Mouse (Mus musculus): Measurements from ENCODE around the gene Hdgf.
"Not testable (repeated sequence)": the region's sequence is repeated elsewhere in the genome, so short reads cannot be mapped to it uniquely, and the experiment has no call there.

Gene Hdgf

DNA sequence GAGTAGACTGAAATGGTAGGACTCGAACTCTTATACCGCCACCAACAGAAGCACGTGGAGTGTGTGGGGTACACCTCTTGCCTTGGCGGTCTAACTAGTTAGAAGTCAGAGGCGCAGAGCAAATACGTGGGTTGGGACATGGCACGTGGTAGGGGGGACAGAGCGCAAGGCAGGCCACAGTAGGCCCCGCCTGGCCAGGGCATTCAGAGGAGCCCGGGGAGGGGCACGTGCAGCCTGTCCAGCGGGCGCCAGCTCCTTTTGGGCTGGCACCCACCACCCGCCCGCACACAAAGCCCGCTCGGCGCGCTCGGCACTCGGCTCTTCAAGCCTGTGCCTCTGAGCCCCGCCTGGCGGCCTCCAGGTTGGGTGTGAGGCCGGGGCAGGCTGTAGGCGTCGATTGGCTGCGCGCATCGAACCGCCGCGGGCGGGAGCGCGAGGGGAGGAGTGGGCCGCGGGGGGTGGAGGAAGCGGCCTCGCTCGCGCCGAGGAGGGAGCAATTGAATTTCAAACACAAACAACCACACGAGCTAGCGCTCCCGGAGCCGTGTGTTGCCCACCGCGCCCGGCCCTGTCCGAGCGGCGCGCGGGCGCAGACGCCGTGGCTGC is at the start of gene Hdgf:
TSS of gene Hdgf (plus strand) at position 442 of the 606 bp plus-strand sequence.
- DNase-seq (ENCODE audit: low spot score in 2 of 2) = peak; percentile 88 to 89

DNA sequence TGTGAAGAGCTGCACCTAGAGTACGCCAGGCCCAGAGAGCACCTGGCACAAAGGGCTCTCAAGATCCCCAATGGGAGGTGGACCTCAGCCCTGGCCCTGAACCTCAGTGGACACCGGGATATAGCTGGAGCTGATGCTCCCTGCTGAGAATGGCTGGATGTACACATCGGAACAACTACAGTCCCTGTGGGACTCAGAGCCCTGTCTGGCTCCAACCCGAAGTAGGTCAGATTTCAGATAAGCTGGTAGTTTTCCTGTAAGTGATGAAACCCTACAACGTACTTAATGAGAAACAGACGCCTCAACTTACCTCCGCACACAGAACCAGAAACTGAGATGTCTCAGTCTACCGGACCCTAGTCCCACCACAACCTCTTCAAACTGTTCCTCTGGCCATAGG is 48.5 kb upstream of the Hdgf start:
- no peak for DNase-seq (ENCODE audit: low spot score in 2 of 2)

DNA sequence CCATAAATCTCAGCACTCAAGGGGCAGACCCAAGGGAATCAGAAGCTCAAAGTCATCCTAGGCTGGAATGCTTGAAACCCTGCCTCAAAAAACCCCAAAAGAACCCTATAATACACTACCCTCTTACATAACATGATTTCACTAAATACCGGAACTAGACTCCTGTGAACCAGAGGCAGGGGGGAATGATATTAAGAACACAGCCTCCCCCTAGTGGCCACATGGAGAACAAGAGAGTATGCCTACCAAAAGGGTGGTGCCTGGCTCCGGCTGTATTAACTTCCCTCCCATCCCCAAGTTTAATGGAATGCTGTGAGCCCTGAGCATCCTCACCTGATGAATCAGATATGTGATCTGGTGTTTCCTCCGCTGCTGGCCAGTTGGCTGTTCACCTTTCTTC is 46.3 kb upstream of the Hdgf start:
- DNase-seq (ENCODE audit: low spot score in 2 of 2) = peak; percentile 42 to 63

DNA sequence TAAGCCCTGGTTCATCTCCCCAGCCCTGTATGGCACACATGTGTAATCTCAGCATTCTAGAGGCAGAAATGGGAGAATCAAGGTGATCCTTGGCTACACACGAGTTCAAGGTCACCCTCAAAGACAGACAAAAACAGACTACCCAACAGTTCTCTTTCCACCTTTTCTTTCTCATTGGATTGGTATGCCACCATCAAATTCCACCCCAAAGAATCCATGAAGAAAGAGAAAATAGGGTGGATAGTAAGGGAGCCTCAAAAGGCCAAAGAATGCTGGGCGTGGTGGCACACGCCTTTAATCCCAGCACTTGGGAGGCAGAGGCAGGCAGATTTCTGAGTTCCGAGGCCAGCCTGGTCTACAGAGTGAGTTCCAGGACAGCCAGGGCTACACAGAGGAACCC is 42.0 kb upstream of the Hdgf start:
- not testable (repeated sequence) for DNase-seq (ENCODE audit: low spot score in 2 of 2)

DNA sequence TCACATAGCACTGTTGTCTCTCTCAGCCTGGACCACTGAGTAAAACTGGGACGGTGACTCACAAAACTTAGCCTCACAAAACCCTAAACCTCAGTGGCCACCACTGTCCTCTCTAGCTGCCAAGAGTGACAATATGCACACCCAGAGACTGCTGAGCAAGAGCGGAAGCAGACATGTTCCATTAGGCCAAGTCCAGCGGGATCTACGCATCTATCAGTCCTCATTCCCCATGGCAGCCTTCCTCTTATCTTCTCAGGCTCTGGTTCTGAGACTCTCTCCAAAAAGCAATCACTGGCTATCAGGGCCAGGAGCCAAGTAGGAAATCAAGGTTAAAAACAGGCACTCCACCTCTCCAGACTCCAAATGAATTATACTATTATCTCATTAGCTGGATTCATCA is 28.4 kb upstream of the Hdgf start:
- DNase-seq (ENCODE audit: low spot score in 2 of 2) = no peak

DNA sequence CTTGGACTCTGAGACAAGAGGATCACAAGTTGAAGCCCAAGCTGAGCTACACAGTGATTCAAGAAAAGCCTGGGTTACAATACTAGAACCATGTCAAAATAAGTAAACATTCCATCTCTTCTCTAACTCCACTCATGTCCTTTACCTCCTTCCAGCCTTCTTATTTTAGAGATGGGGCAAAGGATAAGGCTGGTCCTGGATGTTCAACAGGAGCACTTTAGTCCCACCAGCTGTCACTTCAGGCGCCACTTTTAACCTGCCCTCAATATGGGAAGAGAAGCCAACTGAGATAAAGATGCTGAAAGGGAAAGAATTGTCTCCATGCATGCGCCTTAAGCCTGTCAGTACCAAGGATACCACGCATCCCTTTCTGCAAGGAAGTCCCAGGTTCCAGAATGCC is 21.8 kb upstream of the Hdgf start:
- DNase-seq (ENCODE audit: low spot score in 2 of 2) = no peak

DNA sequence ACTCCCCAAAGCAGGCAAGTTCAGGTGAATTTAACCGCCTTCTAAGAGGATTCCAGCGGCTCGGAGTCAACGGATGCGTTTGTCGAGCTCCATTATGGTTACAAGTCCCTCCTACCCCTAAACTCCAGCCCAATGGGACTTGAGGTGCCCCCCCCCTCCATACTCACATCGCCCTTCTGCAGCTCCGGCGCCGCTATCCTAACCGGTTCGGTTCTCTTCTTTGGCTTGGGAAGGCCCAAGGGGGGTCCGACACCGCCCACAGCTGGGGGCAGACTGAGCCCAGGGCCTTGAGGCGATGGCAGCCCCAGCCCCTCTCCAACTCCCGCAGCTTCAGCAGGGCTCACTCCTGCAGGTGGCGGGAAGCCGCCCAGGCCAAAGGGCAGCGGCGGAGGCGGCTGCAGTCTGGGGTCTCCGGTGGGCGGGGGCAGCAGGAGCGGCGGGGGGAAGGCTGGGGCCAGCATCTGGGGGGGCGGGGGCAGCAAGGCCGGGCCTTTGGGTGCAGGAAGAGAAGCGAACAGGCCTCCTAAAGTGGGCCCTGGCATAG is 21.3 kb upstream of the Hdgf start:
- DNase-seq (ENCODE audit: low spot score in 2 of 2) = peak; percentile 30 to 37

DNA sequence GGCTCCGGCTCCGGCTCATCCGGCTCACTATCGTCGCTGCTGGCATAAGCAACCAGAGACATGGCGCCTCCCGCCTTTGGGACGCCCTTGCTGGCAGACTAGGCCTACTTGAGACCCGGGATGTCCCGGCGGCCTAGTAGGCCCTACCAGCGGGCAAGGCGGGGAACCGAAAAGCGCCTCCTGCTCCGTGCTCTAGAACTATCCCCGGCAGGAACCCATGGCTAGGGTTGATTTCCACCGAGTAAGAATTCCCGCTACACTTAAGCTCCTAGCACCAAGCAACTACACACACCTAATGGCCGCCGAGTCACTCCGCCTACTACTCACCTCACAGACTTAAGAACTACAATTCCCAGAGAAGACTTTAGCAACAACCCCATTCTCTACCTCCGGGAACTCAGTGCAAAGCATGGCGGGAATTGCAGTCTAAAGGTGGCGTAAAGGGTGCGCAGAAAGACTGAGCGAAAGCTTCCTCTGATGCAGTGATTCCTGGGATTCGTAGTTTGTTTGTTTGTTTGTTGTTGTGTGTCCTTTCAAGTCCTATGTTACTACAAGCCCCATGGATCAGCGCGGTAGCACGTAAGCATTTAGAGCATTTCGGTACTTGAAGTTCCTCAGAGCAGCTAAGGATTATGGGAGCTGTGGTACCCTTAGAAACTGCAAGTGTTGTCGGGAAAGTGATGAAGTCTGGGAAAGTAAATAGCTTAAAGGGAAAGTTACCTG is 20.7 kb upstream of the Hdgf start, which contains the start of gene Prcc:
TSS of gene Prcc (minus strand) at position 328 of the 723 bp plus-strand sequence.
- peak; percentile 85 to 97 for DNase-seq (ENCODE audit: low spot score in 2 of 2)

DNA sequence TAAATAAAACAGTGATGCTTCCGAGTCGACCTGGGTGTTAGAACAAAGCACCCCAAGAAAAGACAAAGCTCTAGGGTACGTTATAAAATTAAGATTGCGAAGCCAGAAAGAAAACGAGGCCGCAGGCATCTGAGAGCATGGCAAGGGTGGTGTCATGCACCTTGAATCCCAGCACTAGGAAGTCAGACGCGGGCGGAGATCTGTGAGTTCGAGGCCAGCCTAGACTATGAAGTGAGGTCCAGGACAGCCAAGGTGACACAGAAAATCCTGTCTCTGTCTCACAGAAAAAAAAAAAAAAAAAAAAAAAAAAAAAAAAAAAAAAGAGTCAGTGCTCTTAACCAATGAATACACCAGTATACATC is 20.1 kb upstream of the Hdgf start:
- DNase-seq (ENCODE audit: low spot score in 2 of 2) = peak; percentile 51 to 59

DNA sequence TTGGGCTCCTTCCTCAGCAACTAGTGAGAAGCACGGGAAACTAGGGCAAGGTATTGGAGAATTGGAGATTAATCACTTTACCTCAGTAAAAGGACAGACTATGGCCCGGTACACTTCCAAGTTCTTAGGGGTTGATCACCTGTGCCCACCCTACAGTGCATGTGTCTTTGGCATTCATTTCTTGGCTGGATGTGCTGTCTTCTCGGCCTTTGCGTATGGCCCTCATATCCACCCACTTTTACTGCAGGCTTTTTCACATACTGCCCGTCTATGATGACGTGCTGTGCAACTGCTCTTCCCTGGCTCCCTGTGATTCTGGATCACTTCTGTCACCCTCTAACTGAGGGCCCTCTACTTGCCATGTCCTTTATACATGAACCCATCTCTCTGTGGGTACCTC is 19.7 kb upstream of the Hdgf start:
- no peak for DNase-seq (ENCODE audit: low spot score in 2 of 2)

DNA sequence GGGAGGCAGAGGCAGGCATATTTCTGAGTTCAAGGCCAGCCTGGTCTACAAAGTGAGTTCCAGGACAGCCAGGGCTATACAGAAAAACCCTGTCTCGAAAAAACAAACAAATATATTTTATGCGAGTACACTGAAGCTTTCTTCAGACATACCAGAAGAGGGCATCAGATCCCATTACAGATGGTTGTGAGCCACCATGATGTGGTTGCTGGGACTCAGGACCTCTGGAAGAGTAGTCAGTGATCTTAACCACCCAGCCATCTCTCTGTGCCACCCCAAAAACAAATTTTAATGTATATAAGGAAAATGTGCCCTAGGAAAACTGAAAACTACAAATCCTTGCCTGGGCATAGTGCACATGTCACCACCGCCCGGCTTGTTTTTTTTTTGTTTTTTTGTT is 18.7 kb upstream of the Hdgf start:
- DNase-seq (ENCODE audit: low spot score in 2 of 2) = not testable (repeated sequence)

DNA sequence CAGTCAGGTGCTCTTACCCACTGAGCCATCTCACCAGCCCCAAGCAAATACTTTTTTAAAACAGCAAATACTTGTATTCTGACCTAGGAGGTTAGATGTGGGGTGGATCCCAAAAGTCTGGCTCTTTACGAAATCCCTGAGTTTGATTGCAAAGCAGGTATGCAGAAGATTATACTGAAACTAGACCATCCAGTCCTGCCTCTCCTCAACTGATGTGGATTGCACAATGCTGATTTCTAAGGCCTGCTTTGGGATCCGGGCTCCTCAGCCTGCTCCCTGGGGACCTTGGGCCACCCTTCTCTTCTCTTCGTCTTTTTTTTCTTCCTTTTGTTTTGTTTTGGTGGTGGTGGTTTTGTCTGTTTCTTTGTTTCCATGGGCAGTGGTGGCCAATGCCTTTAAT is 14.6 kb upstream of the Hdgf start:
- DNase-seq (ENCODE audit: low spot score in 2 of 2) = no peak

DNA sequence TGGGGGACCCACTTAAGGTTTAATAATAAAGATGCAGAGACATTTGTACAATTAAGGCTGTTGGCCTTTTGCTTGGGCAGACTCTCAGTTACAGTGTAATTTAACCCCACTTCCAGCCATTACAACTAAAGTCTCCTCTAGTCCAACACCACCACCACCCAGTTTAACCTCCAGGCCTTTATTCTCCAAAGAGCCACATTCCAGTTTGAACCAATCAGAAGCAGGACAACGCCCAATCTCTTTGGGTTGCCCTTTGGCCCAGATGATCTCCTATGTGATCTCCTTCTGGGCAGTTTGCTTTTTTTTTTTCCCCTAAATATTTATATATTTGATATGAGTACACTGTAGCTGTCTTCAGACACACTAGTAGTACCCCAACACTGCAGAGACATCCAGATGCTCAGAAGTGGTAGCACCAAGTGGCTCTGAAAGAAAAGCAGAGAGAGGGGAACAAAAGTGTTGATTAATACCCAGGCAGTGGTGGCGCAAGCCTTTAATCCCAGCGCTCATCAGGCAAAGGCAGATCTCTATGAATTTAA is 12.7 kb upstream of the Hdgf start:
- DNase-seq (ENCODE audit: low spot score in 2 of 2) = no peak

DNA sequence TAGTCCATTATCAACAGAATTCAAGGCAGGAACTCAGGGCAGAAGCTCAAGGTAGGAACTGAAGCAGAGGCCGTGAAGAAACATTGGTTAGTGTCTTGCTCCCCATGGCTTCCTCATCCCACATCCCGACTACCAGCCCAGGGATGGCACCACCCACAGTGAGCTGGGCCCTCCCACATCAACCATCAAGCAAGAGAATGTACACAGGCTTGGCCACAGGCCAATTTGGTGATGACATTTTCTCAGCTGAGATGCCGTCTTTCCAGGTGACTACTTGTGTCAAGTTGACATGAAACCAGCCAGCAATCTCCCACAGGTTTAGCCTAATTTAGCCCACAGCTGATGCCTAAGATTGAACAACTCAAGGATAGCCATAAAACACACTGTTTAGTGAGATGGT is 6.9 kb upstream of the Hdgf start:
- no peak for DNase-seq (ENCODE audit: low spot score in 2 of 2)

DNA sequence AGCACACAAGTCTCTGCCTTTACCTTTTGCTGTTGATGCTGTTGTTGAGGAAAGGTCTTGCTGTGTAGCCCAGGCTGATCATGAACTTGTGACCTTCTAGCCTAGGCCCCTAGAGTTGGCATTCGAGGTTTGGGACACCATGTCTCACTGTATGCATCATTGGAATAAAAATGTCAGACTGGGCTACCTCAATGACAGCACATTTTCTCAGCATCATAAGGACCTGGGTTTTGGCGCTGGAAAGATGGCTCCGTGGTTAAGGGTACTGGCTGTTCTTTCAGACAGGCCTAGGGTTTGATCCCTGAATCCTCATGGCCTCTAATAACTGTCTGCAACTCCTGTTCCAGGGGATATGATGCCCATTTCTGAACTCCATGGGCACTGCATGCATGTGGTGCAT is 6.3 kb upstream of the Hdgf start:
- DNase-seq (ENCODE audit: low spot score in 2 of 2) = no peak

DNA sequence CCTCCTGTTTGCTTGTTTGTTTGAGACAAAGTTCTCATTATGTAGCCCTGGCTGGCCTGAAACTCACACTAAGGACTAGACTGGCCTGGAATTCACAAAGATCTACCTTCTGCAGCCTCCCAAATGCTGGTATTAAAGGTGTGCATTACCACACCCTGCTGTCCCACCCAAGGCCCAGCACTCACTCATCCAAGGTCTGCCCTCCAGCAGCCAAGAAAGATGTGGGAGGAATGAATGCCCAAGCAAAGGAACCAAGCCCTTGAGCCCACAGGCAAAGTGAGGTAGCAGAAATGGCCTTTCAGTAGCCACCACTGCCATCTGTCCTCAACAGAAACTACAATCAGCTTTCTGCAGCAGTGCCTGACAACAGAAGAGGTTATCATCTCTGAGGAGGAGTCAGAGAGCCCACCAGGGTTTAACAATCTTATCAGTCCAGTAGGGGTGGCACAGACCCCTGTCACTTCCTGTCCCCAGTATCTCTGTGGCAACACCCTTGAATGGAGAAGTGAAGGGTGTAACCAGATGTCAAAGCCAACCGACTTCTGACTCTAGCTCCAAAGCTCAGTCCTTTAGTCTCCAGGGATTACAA is 5.0 kb upstream of the Hdgf start:
- DNase-seq (ENCODE audit: low spot score in 2 of 2) = no peak

DNA sequence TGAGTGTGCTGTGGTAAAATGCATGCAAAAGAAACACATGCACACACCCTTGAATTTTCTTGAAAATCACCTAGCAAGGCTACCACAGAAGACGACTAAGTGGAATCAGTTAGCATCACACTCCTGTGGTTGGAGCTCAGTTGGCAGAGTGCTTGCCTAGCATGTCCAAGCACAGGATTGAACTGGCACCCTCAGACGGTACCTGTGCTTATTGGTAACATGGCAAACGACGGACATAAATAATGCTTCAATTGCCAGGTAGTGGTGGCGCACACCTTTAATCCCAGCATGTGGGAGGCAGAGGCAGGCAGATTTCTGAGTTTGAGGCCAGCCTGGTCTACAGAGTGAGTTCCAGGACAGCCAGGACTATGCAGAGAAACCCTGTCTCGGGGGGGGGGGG is 4.2 kb upstream of the Hdgf start:
- not testable (repeated sequence) for DNase-seq (ENCODE audit: low spot score in 2 of 2)

DNA sequence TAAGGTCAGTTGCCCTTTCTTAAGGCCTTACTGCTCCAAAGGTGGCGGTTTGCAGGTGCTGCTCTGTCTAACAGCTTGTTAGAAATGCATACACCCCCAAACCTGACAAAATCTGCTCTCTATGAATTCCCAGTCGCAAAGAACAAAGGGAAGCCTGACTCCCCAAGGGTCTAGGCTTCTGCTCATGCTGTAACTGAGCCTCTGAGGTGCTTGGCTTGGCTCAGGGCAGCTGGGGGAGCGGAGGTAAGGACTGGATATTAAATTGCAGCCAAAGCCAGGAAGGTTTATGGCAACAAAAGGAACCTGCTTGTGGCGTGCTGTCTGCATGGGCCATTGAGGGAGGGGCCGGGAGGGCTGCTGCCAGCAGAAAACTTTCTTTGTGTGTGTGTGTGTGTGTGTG is 2.3 kb upstream of the Hdgf start:
- DNase-seq (ENCODE audit: low spot score in 2 of 2) = no peak

DNA sequence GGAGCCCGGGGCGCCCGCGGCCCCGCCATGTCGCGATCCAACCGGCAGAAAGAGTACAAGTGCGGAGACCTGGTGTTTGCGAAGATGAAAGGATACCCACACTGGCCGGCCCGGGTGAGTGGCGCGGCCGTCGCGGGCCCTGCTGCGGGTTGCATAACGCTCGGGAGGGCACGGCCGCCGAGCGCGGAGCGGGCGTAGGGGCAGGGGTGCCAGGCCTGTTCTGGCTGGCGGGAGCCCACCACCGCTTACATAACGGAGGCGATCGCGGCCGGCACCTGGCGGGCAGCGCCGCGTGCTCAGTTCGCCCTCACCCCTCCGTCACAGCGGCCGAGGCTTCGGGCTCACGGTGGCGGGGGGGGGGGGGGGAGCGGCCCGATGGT is 470 bp downstream of the Hdgf start:
- peak in 1 of 2 experiments; percentile 53 for DNase-seq (ENCODE audit: low spot score in 2 of 2)

DNA sequence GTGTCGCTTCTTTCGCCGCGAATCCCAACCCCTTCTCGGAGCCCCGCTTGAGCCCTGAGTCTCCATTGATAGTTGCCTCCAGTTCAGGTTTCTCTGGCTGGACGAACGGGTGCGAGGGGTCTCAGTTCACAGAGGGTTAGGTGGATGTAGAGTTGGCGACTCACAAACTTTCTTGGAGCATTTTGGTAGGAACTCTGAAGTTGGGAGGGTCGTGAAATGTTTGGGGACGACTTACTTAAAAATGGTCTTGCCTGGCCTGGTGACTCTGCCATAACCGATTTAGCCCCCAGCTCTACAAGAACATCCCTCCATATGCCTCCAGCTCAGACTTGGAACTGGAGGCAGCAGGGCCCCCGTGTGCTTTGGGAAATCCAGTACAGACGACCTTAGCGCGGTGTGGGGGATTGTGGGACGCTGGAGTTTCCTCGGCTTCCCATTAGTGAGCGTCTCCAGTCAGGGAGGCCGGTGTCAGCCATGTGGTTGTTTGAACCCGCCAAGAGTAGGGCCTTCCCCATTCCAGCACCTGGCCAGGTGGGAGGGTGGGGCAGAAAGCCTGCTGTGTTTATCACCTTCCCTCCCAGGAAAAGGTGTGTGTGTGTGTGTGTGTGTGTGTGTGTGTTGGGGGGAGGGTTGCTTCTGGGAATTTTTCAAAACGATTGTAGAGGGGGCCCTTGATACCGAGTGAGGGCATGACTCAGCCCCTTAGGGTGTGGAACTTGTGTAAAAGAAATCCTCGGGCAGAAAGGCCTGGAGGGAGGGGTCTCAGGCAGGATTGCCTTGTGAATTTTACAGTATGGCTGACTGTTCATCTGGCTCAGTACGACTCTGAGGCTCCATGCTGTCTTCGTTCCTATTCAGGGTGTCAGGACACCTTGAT is 1.1 kb downstream of the Hdgf start:
- DNase-seq (ENCODE audit: low spot score in 2 of 2) = no peak

DNA sequence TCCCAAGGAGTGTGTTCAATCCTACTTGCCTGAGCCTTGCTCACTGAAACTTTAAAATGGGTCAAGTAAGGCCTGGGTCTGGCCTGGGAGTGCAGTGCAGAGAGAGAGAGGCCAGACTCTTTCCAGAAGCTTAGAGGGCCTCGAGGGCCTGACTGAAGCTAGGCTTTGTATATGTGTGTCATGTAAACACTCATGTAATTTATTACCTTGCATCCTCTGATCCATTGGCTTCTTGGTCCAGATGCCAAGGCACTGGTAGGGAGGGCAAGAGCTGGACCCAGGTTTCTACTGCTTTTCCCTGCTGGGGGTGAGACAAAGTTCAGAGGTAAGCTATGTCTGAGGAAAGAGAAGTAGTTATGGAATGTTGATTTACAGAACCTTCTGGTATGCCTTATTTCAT is 1.8 kb downstream of the Hdgf start:
- DNase-seq (ENCODE audit: low spot score in 2 of 2) = no peak

DNA sequence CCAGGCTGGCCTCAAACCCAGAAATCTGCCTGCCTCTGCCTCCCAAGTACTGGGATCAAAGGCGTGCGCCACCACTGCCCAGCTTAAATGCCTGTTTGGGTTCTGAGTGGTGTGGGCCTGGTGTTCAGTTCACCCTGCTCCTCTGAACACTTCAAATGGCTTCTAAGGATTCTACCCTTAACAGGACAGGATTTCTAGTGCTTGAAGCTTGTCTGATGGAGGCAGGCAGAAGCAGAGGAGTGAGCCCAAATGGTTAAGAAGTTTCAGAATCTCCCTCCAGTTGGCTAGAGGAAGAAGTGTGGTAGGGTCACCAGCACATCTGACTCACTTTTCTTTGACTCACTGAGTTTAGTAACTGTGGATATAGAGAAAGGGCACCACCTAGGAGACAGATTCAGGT is 3.3 kb downstream of the Hdgf start:
- DNase-seq (ENCODE audit: low spot score in 2 of 2) = no peak
